Mouse (Mus musculus) heart, embryonic 13.5 days (tissue): ENCODE results near the gene Glis2. TPM values are rescaled to one million over a fixed set of nuclear protein-coding genes. Genes with fewer than 3 reads are reported as not detected.

ENCODE experiments used
- ATAC-seq: fragments of 200-750 bp; cut with Nextera tagmentation; 2 replicates; pipeline ENCODE4 v1.8.0; 2017; ENCODE audit warnings: moderate TSS enrichment; ENCODE audit not compliant: insufficient number of reproducible peaks, low FRiP score, low TSS enrichment; ENCODE audit errors: extremely low read depth
- H3K27ac ChIP-seq: fragments of 300-500 bp; sonication (generic); replicated peaks from 2 replicates; pipeline ENCODE4 v1.5.1; 2015; ENCODE audit warnings: moderate library complexity, mild to moderate bottlenecking, inconsistent platforms
- H3K27me3 ChIP-seq: fragments of 300-500 bp; sonication (generic); replicated peaks from 2 replicates; pipeline ENCODE4 v1.6.1; 2015; ENCODE audit warnings: mild to moderate bottlenecking, inconsistent platforms
- H3K36me3 ChIP-seq: fragments of 300-500 bp; sonication (generic); 2 replicates; pipeline ENCODE4 v1.6.1; 2015; ENCODE audit warnings: mild to moderate bottlenecking, inconsistent platforms
- H3K4me1 ChIP-seq: fragments of 300-500 bp; sonication (generic); 2 replicates; pipeline ENCODE4 v1.6.1; 2015; ENCODE audit warnings: inconsistent platforms
- H3K4me2 ChIP-seq: fragments of 300-500 bp; sonication (generic); 2 replicates; pipeline ENCODE4 v1.6.1; 2015; ENCODE audit warnings: inconsistent platforms, mild to moderate bottlenecking, moderate library complexity
- H3K4me3 ChIP-seq: fragments of 300-500 bp; sonication (generic); 2 replicates; pipeline ENCODE4 v1.5.1; 2015; ENCODE audit warnings: moderate library complexity, mild to moderate bottlenecking, inconsistent platforms
- H3K9ac ChIP-seq: fragments of 300-500 bp; sonication (generic); 2 replicates; pipeline ENCODE4 v1.6.1; 2015; ENCODE audit warnings: inconsistent platforms, mild to moderate bottlenecking, moderate library complexity
- H3K9me3 ChIP-seq: fragments of 300-500 bp; sonication (generic); 2 replicates; pipeline ENCODE4 v1.6.1; 2016; ENCODE audit warnings: inconsistent platforms
- WGBS: fragments of 180-500 bp; shearing (Covaris S2); methylation state at CpG from one replicate; pipeline ENCODE4 v1.1.7; 2015; ENCODE audit warnings: mixed read lengths; 5-methylcytosine and 5-hydroxymethylcytosine counted together
- polyA plus RNA-seq: library from polyadenylated mRNA; unstranded; fragments of >200 nt; fragmentation: Nextera tagmentation; extraction: Ambion mirVana; gene quantifications from 2 replicates; pipeline ENCODE4 v1.2.1, GENCODE M21; 2015

The Glis2 gene
- polyA plus RNA-seq, 1 experiment from 2014 or later, result 23.5 TPM

DNA sequence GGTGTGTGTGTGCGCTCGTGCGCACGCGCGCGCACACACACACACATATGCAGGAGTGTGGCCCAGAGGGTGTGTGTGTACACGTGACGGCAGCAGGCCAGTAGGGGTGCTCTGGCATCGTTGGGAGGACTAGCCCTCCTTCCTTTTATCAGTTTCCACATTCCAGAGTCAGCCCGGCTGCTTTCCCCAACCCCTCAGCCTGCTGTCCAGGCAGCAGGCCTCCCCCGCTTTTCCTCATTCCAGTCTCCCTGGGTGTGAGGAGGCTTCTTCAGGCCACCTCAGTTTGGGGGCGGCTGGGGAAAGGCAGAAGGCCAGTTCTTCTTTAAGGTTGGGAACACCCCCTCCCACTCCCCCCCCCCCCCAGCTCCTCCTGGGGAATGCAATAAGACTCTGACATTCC, 47.7 kb downstream of the Glis2 start:
- Histone ChIP-seq H3K27ac (peak overlapping the region; percentile 92), H3K4me1 (peaks cover 82% of the 10 kb centered on the region), H3K9me3 (no peaks in the 10 kb centered on the region), H3K4me3 (peak overlapping the region; percentile 70), H3K36me3 (peaks cover 14% of the 10 kb centered on the region), H3K9ac (peak overlapping the region; percentile 90), H3K27me3 (no peaks in the 10 kb centered on the region), H3K4me2 (peak overlapping the region; percentile 82)
- peak; percentile 31; the same call in 1 of the 2 replicates for ATAC-seq
- WGBS, result 13% methylated on average over 13 of the region's 13 CpGs

- Histone ChIP-seq H3K4me3 (peak overlapping the region; percentile 70), H3K9ac (peak overlapping the region; percentile 90), H3K27me3 (no peaks in the 10 kb centered on the region), H3K9me3 (no peaks in the 10 kb centered on the region), H3K4me2 (peak overlapping the region; percentile 82), H3K27ac (peak overlapping the region; percentile 92), H3K36me3 (peaks cover 18% of the 10 kb centered on the region), H3K4me1 (peaks cover 89% of the 10 kb centered on the region)
- ATAC-seq, result no peak
- 70% methylated on average over 6 of the region's 6 CpGs for WGBS
Observed at GRCm38 (mm10) chr16:4642937-4643336, 48.4 kb downstream of the Glis2 start.

GRCm38 (mm10) chr16:4643670-4644419, 49.3 kb downstream of the Glis2 start:
- H3K4me3 ChIP-seq, result no peak overlapping the region
- H3K27ac ChIP-seq, result peak overlapping the region; percentile 92
- peak overlapping the region; percentile 82 for H3K4me2 ChIP-seq
- H3K9ac ChIP-seq, result peak overlapping the region; percentile 90; the same call in 1 of the 2 replicates
- H3K36me3 ChIP-seq, result peaks cover 27% of the 10 kb centered on the region
- ATAC-seq, result 0 out of 2 replicates have a peak, but pooled peaks have one; percentile 28
- H3K9me3 ChIP-seq, result no peaks in the 10 kb centered on the region
- WGBS, result 36% methylated on average over 11 of the region's 11 CpGs
- peaks cover 92% of the 10 kb centered on the region for H3K4me1 ChIP-seq
- H3K27me3 ChIP-seq, result no peaks in the 10 kb centered on the region

DNA sequence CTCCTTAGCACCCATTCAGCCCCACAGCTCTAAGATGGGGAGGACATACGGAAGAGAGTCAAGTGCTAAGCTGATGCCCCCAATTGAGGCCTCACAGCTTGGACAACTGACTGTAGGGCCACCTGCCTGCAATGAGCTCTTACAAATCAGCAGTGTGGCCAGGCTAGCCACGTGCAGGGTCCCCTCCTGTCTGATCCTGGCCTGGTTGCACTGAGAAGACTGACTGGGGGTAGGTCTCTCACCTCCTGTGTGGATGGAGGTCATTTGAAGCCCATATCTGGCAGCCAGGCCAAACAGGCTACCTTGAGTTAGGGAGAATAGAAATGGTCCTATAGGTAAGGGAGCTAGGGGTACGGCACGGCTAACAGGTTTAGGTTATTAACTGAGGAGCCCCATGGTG, 51.4 kb downstream of the Glis2 start:
- no peak overlapping the region; the same call in 1 of the 2 replicates for H3K27ac ChIP-seq
- no peak overlapping the region for H3K4me3 ChIP-seq
- 73% methylated on average over 4 of the region's 4 CpGs for WGBS
- H3K27me3 ChIP-seq, result no peaks in the 10 kb centered on the region
- H3K4me2 ChIP-seq, result no peak overlapping the region
- H3K36me3 ChIP-seq, result peaks cover 47% of the 10 kb centered on the region
- no peaks in the 10 kb centered on the region for H3K9me3 ChIP-seq
- peaks cover 79% of the 10 kb centered on the region for H3K4me1 ChIP-seq
- peak overlapping the region; percentile 72; the same call in 1 of the 2 replicates for H3K9ac ChIP-seq
- ATAC-seq, result no peak

DNA sequence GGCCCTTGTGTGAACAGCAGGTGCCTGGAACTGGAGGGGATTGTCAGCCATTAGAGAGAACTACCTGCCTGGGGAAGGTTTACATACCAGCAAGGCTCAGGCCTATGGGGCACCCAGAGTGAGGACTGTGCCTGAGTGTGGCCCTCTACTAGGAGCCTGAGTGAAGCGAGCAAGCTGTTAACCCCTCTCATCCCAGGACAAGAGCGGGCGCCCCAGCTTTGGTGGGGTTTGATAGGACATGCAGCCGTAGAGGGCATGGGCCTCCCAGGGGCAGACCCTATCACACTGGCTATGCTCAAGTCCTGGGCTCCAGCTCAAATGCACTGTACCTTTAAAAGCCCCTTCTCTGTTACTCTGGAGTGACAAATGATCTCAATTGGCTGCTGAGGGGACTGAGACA, 52.3 kb downstream of the Glis2 start:
- WGBS, result 48% methylated on average over 4 of the region's 4 CpGs
- peak overlapping the region; percentile 72 for H3K9ac ChIP-seq

GRCm38 (mm10) chr16:4647651-4648141, 53.2 kb downstream of the Glis2 start:
- peak overlapping the region; percentile 42 for H3K4me2 ChIP-seq
- no peak for ATAC-seq

More for the DNA sequence above, 52.3 kb downstream of the Glis2 start:
- Histone ChIP-seq H3K27ac (peak overlapping the region; percentile 78), H3K4me1 (peaks cover 79% of the 10 kb centered on the region), H3K27me3 (no peaks in the 10 kb centered on the region), H3K4me3 (no peak overlapping the region), H3K4me2 (peak overlapping the region; percentile 42), H3K9me3 (no peaks in the 10 kb centered on the region), H3K36me3 (peaks cover 57% of the 10 kb centered on the region)
- ATAC-seq, result no peak

GRCm38 (mm10) chr16:4648416-4649023, 54.0 kb downstream of the Glis2 start:
- peaks cover 69% of the 10 kb centered on the region for H3K36me3 ChIP-seq

More at GRCm38 (mm10) chr16:4647651-4648141, 53.2 kb downstream of the Glis2 start:
- no peaks in the 10 kb centered on the region for H3K9me3 ChIP-seq
- H3K27me3 ChIP-seq, result no peaks in the 10 kb centered on the region
- H3K4me1 ChIP-seq, result peaks cover 79% of the 10 kb centered on the region
- 48% methylated on average over 13 of the region's 13 CpGs for WGBS
- peaks cover 65% of the 10 kb centered on the region for H3K36me3 ChIP-seq
- H3K4me3 ChIP-seq, result no peak overlapping the region
- peak overlapping the region; percentile 78 for H3K27ac ChIP-seq
- peak overlapping the region; percentile 72 for H3K9ac ChIP-seq

DNA sequence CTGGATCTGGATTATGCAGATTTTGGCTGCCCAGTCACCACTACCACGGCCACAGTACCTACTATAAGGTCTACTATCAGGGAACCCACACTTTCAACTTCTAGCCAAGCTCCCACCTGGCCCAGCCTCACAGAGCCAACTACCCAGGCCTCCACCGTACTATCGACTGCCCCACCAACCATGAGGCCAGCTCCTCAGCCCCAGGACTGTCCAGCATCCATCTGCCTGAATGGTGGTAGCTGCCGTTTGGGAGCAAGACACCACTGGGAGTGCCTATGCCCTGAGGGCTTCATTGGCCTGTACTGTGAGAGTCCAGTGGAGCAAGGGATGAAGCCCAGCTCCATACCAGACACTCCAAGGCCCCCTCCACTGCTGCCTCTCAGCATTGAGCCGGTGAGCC, 54.7 kb downstream of the Glis2 start:
- peaks cover 76% of the 10 kb centered on the region for H3K36me3 ChIP-seq
- WGBS, result 91% methylated on average over 5 of the region's 5 CpGs
- H3K4me1 ChIP-seq, result peaks cover 78% of the 10 kb centered on the region
- no peak overlapping the region for H3K27ac ChIP-seq
- no peak for ATAC-seq
- H3K4me2 ChIP-seq, result no peak overlapping the region
- H3K27me3 ChIP-seq, result no peaks in the 10 kb centered on the region
- no peak overlapping the region for H3K9ac ChIP-seq
- no peak overlapping the region for H3K4me3 ChIP-seq
- H3K9me3 ChIP-seq, result no peaks in the 10 kb centered on the region

More at GRCm38 (mm10) chr16:4648416-4649023, 54.0 kb downstream of the Glis2 start:
- WGBS, result 88% methylated on average over 28 of the region's 28 CpGs
- no peaks in the 10 kb centered on the region for H3K9me3 ChIP-seq
- no peak for ATAC-seq
- H3K9ac ChIP-seq, result peak overlapping the region; percentile 72; the same call in 1 of the 2 replicates
- H3K4me2 ChIP-seq, result no peak overlapping the region
- H3K4me1 ChIP-seq, result peaks cover 79% of the 10 kb centered on the region
- H3K4me3 ChIP-seq, result no peak overlapping the region
- no peak overlapping the region for H3K27ac ChIP-seq
- no peaks in the 10 kb centered on the region for H3K27me3 ChIP-seq

- ATAC-seq, result no peak
- Histone ChIP-seq H3K4me3 (no peak overlapping the region), H3K9me3 (no peaks in the 10 kb centered on the region), H3K4me1 (peaks cover 78% of the 10 kb centered on the region), H3K36me3 (peaks cover 81% of the 10 kb centered on the region), H3K9ac (no peak overlapping the region), H3K27ac (no peak overlapping the region), H3K4me2 (no peak overlapping the region), H3K27me3 (no peaks in the 10 kb centered on the region)
- 85% methylated on average over 11 of the region's 11 CpGs for WGBS
Observed at GRCm38 (mm10) chr16:4649692-4650091, 55.2 kb downstream of the Glis2 start.

- H3K9me3 ChIP-seq, result no peaks in the 10 kb centered on the region
- 83% methylated on average over 3 of the region's 3 CpGs for WGBS
- H3K4me1 ChIP-seq, result peaks cover 78% of the 10 kb centered on the region
- peaks cover 84% of the 10 kb centered on the region for H3K36me3 ChIP-seq
- no peak for ATAC-seq
- no peak overlapping the region for H3K4me3 ChIP-seq
- H3K27me3 ChIP-seq, result no peaks in the 10 kb centered on the region
- no peak overlapping the region for H3K4me2 ChIP-seq
- H3K27ac ChIP-seq, result no peak overlapping the region
- H3K9ac ChIP-seq, result no peak overlapping the region
Observed at GRCm38 (mm10) chr16:4650161-4650560, 55.6 kb downstream of the Glis2 start.

DNA sequence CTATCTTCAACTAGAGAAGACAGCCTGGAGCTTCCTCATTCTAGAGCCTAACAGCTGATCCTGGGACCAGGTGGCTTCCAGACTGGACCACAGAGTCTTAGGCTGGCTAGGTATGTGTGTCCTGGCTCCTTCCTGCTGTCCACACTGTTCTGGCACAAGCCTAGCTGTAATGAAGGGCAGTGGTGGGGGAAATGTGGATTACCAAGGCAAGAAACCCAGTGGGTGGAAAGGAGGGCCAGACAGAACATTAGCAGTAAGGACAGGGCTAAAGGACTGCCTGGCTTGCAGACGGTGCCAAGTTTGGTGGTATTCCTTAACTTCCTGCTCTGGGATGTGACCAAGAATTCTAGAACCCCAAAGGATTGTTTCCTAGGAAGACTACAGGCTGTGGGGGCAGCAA, 56.6 kb downstream of the Glis2 start:
- no peak overlapping the region for H3K4me2 ChIP-seq
- H3K27ac ChIP-seq, result peak overlapping the region; percentile 55
- H3K9ac ChIP-seq, result peak overlapping the region; percentile 47; the same call in 1 of the 2 replicates
- 77% methylated on average over 1 of the region's 1 CpGs for WGBS
- H3K9me3 ChIP-seq, result no peaks in the 10 kb centered on the region
- peaks cover 78% of the 10 kb centered on the region for H3K4me1 ChIP-seq
- peaks cover 83% of the 10 kb centered on the region for H3K36me3 ChIP-seq
- no peaks in the 10 kb centered on the region for H3K27me3 ChIP-seq
- no peak overlapping the region for H3K4me3 ChIP-seq
- ATAC-seq, result no peak
